Mouse (Mus musculus): ENCODE measurements around the gene Mylip. TPM values are rescaled to one million over a fixed set of nuclear protein-coding genes. Genes with fewer than 3 reads are reported as not detected.

The Mylip gene
- total and polyA plus RNA-seq, 3 experiments, result 0.13 TPM; not detected in 2

DNA sequence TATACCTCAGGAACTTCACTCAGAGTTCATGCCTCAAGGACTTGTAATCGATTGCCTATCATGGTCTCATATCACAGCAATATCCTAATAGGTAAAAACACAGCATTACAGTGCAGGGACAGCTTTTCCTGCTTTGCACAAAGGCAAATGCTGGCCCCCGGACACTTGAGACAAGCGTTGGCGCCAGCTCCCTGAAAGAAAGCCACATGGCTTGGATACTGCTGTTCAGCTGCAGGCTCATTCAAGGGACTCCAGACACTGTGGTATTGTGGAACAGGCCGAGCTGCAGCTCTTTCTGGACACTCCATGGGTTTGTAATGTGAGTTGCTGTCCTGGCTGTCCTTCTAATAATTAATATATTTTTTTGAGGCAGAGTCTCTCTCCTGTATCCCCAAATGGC lies 34.4 kb downstream of the Mylip start:
- Histone ChIP-seq H3K79me2 (replicated peaks; ENCODE audit: control insufficient read depth, extremely low read depth, insufficient read depth, poor library complexity, severe bottlenecking) (no peaks in the 10 kb centered on the region), H3K36me3 (replicated peaks in 1 of 2; ENCODE audit: control insufficient read depth in 1 of 2, insufficient read depth in 1 of 2, low read length in 1 of 2) (no peaks in the 10 kb centered on the region), H3K4me3 (replicated peaks in 1 of 3; ENCODE audit: low read depth in 2 of 3, low read length in 2 of 3, poor library complexity in 1 of 3) (no peak overlapping the region), H3K27ac (ENCODE audit: insufficient read depth, low read depth) (no peak overlapping the region), H3K9me3 (replicated peaks; ENCODE audit: low read length) (no peaks in the 10 kb centered on the region), H3K4me1 (ENCODE audit: control insufficient read depth in 1 of 2, insufficient read depth in 2 of 2) (peaks cover 4 to 8% of the 10 kb centered on the region in 2 experiments), H3K9ac (ENCODE audit: insufficient read depth, low read depth) (no peak overlapping the region), H3K4me2 (ENCODE audit: insufficient read depth, low read depth, poor library complexity, severe bottlenecking) (no peak overlapping the region), H3K27me3 (replicated peaks) (no peaks in the 10 kb centered on the region)
- in situ Hi-C loops (cut with MboI; ENCODE audit: low pct_ligation_motif_present, low pct_unique_long_range_greater_than_20kb, low sequenced_read_pairs), result no loop called here
- no peak for DNase-seq (ENCODE audit: extremely low read depth)
- dilution Hi-C loops (cut with MboI; ENCODE audit: extremely low pct_ligation_motif_present, extremely low pct_unique_long_range_greater_than_20kb, low sequenced_read_pairs), result no loop called here
- no peak for TF ChIP-seq USF1 (IDR thresholded peaks at IDR 0.05; ENCODE audit: low read depth, low read length)
- TF ChIP-seq CTCF (conservative IDR thresholded peaks at IDR 0.05 in 1 of 2, IDR thresholded peaks at IDR 0.05 in 1 of 2; ENCODE audit: low read depth in 2 of 2, low read length in 2 of 2), result no peak
- no peak for TF ChIP-seq NRF1 (IDR thresholded peaks at IDR 0.05; ENCODE audit: low read depth, low read length)
- no peak for TF ChIP-seq ETS1 (conservative IDR thresholded peaks at IDR 0.05; ENCODE audit: low read depth, low read length)
- no peak for TF ChIP-seq RCOR1 (conservative IDR thresholded peaks at IDR 0.05; ENCODE audit: low read depth, low read length)
- TF ChIP-seq CHD1 (IDR thresholded peaks at IDR 0.05; ENCODE audit: low read depth, low read length), result no peak

- Histone ChIP-seq H3K9ac (ENCODE audit: insufficient read depth, low read depth) (no peak overlapping the region), H3K27me3 (replicated peaks) (no peaks in the 10 kb centered on the region), H3K79me2 (replicated peaks; ENCODE audit: control insufficient read depth, extremely low read depth, insufficient read depth, poor library complexity, severe bottlenecking) (no peaks in the 10 kb centered on the region), H3K4me2 (ENCODE audit: insufficient read depth, low read depth, poor library complexity, severe bottlenecking) (no peak overlapping the region), H3K4me1 (ENCODE audit: control insufficient read depth in 1 of 2, insufficient read depth in 2 of 2) (no peaks in the 10 kb centered on the region), H3K36me3 (replicated peaks in 1 of 2; ENCODE audit: control insufficient read depth in 1 of 2, insufficient read depth in 1 of 2, low read length in 1 of 2) (no peaks in the 10 kb centered on the region), H3K27ac (ENCODE audit: insufficient read depth, low read depth) (no peak overlapping the region), H3K9me3 (replicated peaks; ENCODE audit: low read length) (no peaks in the 10 kb centered on the region), H3K4me3 (replicated peaks in 1 of 3; ENCODE audit: low read depth in 2 of 3, low read length in 2 of 3, poor library complexity in 1 of 3) (no peak overlapping the region)
- DNase-seq (ENCODE audit: extremely low read depth), result no peak
- dilution Hi-C loops (cut with MboI; ENCODE audit: extremely low pct_ligation_motif_present, extremely low pct_unique_long_range_greater_than_20kb, low sequenced_read_pairs) (no loop called here), in situ Hi-C loops (cut with MboI; ENCODE audit: low pct_ligation_motif_present, low pct_unique_long_range_greater_than_20kb, low sequenced_read_pairs) (no loop called here)
- no peak for TF ChIP-seq E2F4 (IDR thresholded peaks at IDR 0.05; ENCODE audit: insufficient replicate concordance, low read depth, low read length)
- TF ChIP-seq NRF1 (IDR thresholded peaks at IDR 0.05; ENCODE audit: low read depth, low read length), result no peak
- no peak for TF ChIP-seq ELF1 (IDR thresholded peaks at IDR 0.05; ENCODE audit: low read depth, low read length)
- TF ChIP-seq RAD21 (IDR thresholded peaks at IDR 0.05; ENCODE audit: low read depth, low read length), result no peak
- TF ChIP-seq ZKSCAN1 (IDR thresholded peaks at IDR 0.05; ENCODE audit: borderline replicate concordance, low read depth, low read length), result no peak
- no peak for TF ChIP-seq MAFK (IDR thresholded peaks at IDR 0.05; ENCODE audit: insufficient replicate concordance, low read length)
- TF ChIP-seq HCFC1 (IDR thresholded peaks at IDR 0.05; ENCODE audit: low read depth, low read length), result no peak
- TF ChIP-seq JUND (conservative IDR thresholded peaks at IDR 0.05; ENCODE audit: low read depth, low read length), result no peak
- no peak for TF ChIP-seq SIN3A (IDR thresholded peaks at IDR 0.05; ENCODE audit: low read length)
- no peak for TF ChIP-seq ZMIZ1 (IDR thresholded peaks at IDR 0.05; ENCODE audit: low read depth, low read length)
- TF ChIP-seq RCOR1 (conservative IDR thresholded peaks at IDR 0.05; ENCODE audit: low read depth, low read length), result no peak
- TF ChIP-seq TBP (conservative IDR thresholded peaks at IDR 0.05; ENCODE audit: low read depth, low read length), result no peak
- TF ChIP-seq NELFE (IDR thresholded peaks at IDR 0.05; ENCODE audit: low read depth, low read length), result no peak
- no peak for TF ChIP-seq MAX (IDR thresholded peaks at IDR 0.05; ENCODE audit: low read length)
- no peak for TF ChIP-seq TCF12 (IDR thresholded peaks at IDR 0.05; ENCODE audit: low read depth, low read length)
- no peak for TF ChIP-seq IRF4 (IDR thresholded peaks at IDR 0.05; ENCODE audit: low read depth, low read length)
- no peak for TF ChIP-seq GABPA (IDR thresholded peaks at IDR 0.05; ENCODE audit: insufficient replicate concordance, low read depth, low read length)
- TF ChIP-seq POLR2A (IDR thresholded peaks at IDR 0.05; ENCODE audit: low read depth, low read length), result no peak
- TF ChIP-seq USF2 (conservative IDR thresholded peaks at IDR 0.05; ENCODE audit: low read depth, low read length), result no peak
- no peak for TF ChIP-seq KAT2A (IDR thresholded peaks at IDR 0.05; ENCODE audit: insufficient replicate concordance, low read length)
Observed at GRCm38 (mm10) chr13:45429239-45429638, 39.7 kb downstream of the Mylip start.

Measured in CH12.LX (cell line).